Mouse (Mus musculus): Measurements from ENCODE around the gene 6030452D12Rik. TPM values are rescaled to one million over a fixed set of nuclear protein-coding genes. Genes with fewer than 3 reads are reported as not detected.

The 6030452D12Rik gene
- not detected for total RNA-seq (2023)

DNA sequence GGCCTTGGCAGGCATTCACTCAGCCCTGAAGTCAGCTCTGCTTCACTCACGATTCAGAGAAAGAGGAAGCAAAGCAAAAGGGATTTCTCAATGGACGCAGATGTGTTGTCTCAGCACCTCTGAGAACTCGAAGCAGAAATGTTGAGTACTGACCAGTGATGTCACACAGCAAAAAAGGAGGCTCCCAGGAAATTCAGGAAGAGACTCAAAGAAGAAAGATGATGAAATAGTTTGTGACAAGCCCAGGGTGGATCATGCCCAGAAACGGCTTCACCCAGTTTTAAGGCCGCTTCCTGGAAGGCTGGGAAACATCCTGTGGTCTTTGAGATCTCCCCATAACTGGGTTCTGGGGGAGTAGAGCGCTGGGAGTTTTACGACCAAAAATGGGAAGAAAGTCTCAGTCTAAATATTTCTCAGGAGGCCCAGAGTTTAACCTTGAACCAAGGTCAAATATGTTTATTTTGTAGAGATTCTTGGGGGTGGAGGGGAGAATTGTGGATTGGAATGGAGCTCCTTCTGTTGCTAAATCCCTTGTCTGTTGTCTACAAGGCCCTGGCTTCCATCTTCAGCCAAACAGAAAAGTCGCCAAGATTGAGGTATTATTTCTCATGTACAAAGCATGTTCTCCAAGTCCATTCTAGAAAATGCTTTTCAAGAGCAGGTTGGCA lies at the start of gene 6030452D12Rik:
Gene 6030452D12Rik, plus strand, starts transcription at position 505 of the 668 bp plus-strand sequence.

DNA sequence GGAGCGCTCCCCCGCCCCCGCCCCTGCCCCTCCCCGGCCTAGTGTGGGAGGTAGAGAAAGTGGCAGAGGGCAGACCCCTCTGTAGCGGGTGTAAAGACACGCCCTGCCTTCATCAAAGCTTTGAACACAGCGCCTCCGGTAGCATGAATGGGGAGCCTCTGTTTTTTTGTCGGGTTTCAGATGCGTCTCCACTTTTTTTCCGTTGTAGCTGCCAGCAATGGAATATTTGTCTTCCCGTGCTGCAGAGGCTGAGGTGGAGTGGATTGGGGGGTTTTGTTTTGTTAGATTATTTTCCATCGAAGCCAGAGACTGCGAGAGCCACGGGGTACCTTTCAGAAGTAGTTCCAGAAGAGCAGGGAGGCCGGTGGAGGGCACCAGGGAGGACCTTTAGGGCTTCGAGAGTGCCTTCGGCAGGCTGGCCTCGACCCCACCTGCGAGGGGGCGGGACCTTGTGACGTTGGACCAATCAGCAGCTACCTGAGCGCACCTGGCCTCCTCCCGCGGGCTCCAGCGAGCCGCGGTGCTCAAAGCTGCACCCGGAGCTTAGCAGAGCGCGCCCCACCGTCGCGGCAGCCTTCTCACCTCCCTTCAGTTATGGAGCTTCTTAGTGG lies 10.1 kb downstream of the 6030452D12Rik start, which contains the start of gene Cdh3:
Gene Cdh3, plus strand, starts transcription at position 527 of the 611 bp plus-strand sequence.

Other genes with a start within 250 kb of the 6030452D12Rik start
- gene Smpd3, start 162.5 kb upstream of the 6030452D12Rik start, total RNA-seq (2023) = 0.41 TPM
- 6.0 TPM for gene Zfp90, start 85.2 kb upstream of the 6030452D12Rik start, total RNA-seq (2023)
- gene Cdh3, start 10.4 kb downstream of the 6030452D12Rik start, total RNA-seq (2023) = 0.12 TPM
- 536 TPM for gene Gm10073, start 72.9 kb downstream of the 6030452D12Rik start, total RNA-seq (2023)
- gene Cdh1, start 102.8 kb downstream of the 6030452D12Rik start, total RNA-seq (2023) = 0.62 TPM
- gene Tango6, start 182.5 kb downstream of the 6030452D12Rik start, total RNA-seq (2023) = 20.7 TPM

Measured in CD4-positive naive resting alpha-beta T cell, adult 57 days (primary cell).